Mouse (Mus musculus) ES-Bruce4 (cell line): ENCODE data around the gene Zfp819. TPM values are rescaled to one million over a fixed set of nuclear protein-coding genes. Genes with fewer than 3 reads are reported as not detected.
"Not testable (repeated sequence)": the region's sequence is repeated elsewhere in the genome, so short reads cannot be mapped to it uniquely, and the experiment has no call there.

ENCODE experiments used
- H3K27ac ChIP-seq: 2 replicates; pipeline ENCODE4 v1.5.1; 2012; ENCODE audit warnings: low read length, inconsistent platforms; ENCODE audit not compliant: insufficient read depth
- H3K27me3 ChIP-seq: 2 replicates; pipeline ENCODE4 v1.6.1; 2012; ENCODE audit warnings: mild to moderate bottlenecking, low read length, inconsistent platforms; ENCODE audit not compliant: control insufficient read depth, poor library complexity, insufficient read depth, severe bottlenecking
- H3K36me3 ChIP-seq: 2 replicates; pipeline ENCODE4 v1.6.1; 2012; ENCODE audit warnings: inconsistent platforms, mild to moderate bottlenecking, low read length, moderate library complexity; ENCODE audit not compliant: control insufficient read depth, poor library complexity, insufficient read depth, severe bottlenecking
- H3K4me1 ChIP-seq: one replicate; pipeline ENCODE4 v1.8.1; 2011; ENCODE audit warnings: low read length; ENCODE audit not compliant: control insufficient read depth, insufficient read depth
- H3K4me3 ChIP-seq: 2 replicates; pipeline ENCODE4 v1.5.1; 2011; ENCODE audit warnings: low read depth, mild to moderate bottlenecking, low read length
- H3K9ac ChIP-seq: 2 replicates; pipeline ENCODE4 v1.6.1; 2012; ENCODE audit warnings: low read depth, mild to moderate bottlenecking, inconsistent platforms; ENCODE audit not compliant: poor library complexity, severe bottlenecking
- H3K9me3 ChIP-seq: replicated peaks from 2 replicates; pipeline ENCODE4 v1.6.1; 2012; ENCODE audit warnings: mild to moderate bottlenecking, low read length, inconsistent platforms; ENCODE audit not compliant: control insufficient read depth, poor library complexity, insufficient read depth, severe bottlenecking
- CTCF ChIP-seq: IDR thresholded peaks from one replicate; pipeline ENCODE4 v1.8.1; 2011; ENCODE audit warnings: low read depth, low read length
- EP300 ChIP-seq: IDR thresholded peaks from 2 replicates; pipeline ENCODE4 v1.6.1; 2011; ENCODE audit warnings: low read depth, low read length; ENCODE audit not compliant: insufficient read depth
- POLR2A ChIP-seq: IDR thresholded peaks from one replicate; pipeline ENCODE4 v1.8.1; 2011; ENCODE audit warnings: low read length; ENCODE audit not compliant: insufficient read depth
- polyA plus RNA-seq: library from polyadenylated mRNA; stranded (reverse); fragments of >200 nt; gene quantifications from 2 replicates; pipeline ENCODE4 v1.2.4, GENCODE M21; 2011; ENCODE audit warnings: low read depth; ENCODE audit not compliant: missing spikeins, insufficient read depth, insufficient read length

The Zfp819 gene
- polyA plus RNA-seq, 1 experiment: 3.4 TPM

- no peak overlapping the region for H3K4me3 ChIP-seq
- TF ChIP-seq CTCF (no peak), EP300 (no peak), POLR2A (no peak)
- no peaks in the 10 kb centered on the region for H3K4me1 ChIP-seq
- no peaks in the 10 kb centered on the region for H3K27me3 ChIP-seq
- H3K9me3 ChIP-seq: no peaks in the 10 kb centered on the region
- no peak overlapping the region for H3K9ac ChIP-seq
- H3K27ac ChIP-seq: no peak overlapping the region
- no peaks in the 10 kb centered on the region for H3K36me3 ChIP-seq
These were observed 47.5 kb downstream of the Zfp819 start for GRCm38 (mm10) chr7:43654519-43654918.

DNA sequence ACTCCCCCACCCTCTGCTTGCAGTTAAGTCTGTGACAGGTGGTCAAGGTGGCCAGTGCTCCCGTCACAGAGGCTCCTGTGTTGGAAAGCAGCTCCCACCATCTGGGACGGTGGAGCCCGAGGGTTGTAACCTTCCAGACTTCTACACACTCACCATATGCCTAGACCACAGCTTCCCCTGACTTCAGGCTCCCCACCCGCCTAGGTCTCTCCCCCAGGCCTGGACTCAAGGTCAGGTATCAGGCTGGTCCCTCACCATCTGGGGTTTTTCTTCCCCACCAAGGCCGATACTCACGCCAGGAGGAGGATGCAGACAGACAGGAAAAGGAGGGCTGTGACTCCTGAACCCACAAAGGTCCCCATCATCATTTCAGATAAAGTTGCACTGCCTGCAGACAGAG, 49.3 kb downstream of the Zfp819 start:
- Histone ChIP-seq H3K4me1 (no peaks in the 10 kb centered on the region), H3K36me3 (no peaks in the 10 kb centered on the region), H3K27me3 (no peaks in the 10 kb centered on the region), H3K9ac (no peak overlapping the region), H3K27ac (no peak overlapping the region), H3K9me3 (no peaks in the 10 kb centered on the region), H3K4me3 (no peak overlapping the region)
- TF ChIP-seq POLR2A (no peak), CTCF (no peak)

DNA sequence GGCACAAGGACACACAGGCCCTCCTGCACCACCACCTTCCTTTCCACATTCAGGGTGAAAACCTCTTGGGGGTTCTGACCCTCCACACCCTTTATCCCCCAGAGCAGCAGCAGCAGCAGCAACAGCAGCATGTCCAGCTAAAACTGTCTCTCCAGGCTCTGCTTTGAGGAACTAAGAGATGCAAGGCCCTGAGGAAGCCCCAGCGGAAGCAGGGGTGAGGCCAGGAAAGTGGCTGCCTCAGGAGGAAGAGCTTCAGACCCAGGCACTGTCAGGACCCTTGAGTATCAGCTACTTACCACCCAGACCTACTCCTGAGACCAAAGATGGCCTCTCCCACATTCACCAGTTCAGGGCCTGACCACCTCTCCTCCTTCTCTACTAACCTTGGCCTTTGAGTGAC, 53.0 kb downstream of the Zfp819 start, which contains the start of gene Siglece:
TSS of gene Siglece (minus strand) at position 160 of the 400 bp plus-strand sequence.
- no peak within 1 kb of the TSS for H3K9ac ChIP-seq
- no peak within 1 kb of the TSS for H3K4me3 ChIP-seq
- no peaks in the 10 kb centered on the region for H3K4me1 ChIP-seq
- TF ChIP-seq CTCF (no peak), EP300 (no peak), POLR2A (no peak)
- H3K36me3 ChIP-seq: no peaks in the 10 kb centered on the region
- no peak within 1 kb of the TSS for H3K27ac ChIP-seq
- H3K27me3 ChIP-seq: no peaks in the 10 kb centered on the region
- H3K9me3 ChIP-seq: no peaks in the 10 kb centered on the region

GRCm38 (mm10) chr7:43662804-43663203, 55.8 kb downstream of the Zfp819 start:
- Histone ChIP-seq H3K27ac (no peak overlapping the region), H3K9me3 (no peaks in the 10 kb centered on the region), H3K9ac (no peak overlapping the region), H3K4me3 (no peak overlapping the region), H3K27me3 (no peaks in the 10 kb centered on the region), H3K4me1 (no peaks in the 10 kb centered on the region), H3K36me3 (no peaks in the 10 kb centered on the region)
- no peak for TF ChIP-seq EP300
- no peak for TF ChIP-seq POLR2A
- TF ChIP-seq CTCF: no peak

GRCm38 (mm10) chr7:43667221-43667620, 60.3 kb downstream of the Zfp819 start:
- not testable (repeated sequence) for H3K36me3 ChIP-seq, H3K9ac ChIP-seq, H3K27me3 ChIP-seq, H3K27ac ChIP-seq, H3K9me3 ChIP-seq, H3K4me1 ChIP-seq, H3K4me3 ChIP-seq

Other genes with a start within 250 kb of the Zfp819 start
- 0.24 TPM in 1 of 2 replicates, not detected in the other for gene Siglecg, start 199.0 kb upstream of the Zfp819 start, polyA plus RNA-seq
- 0.27 and 0.41 TPM in 2 replicates for gene Lim2, start 179.5 kb upstream of the Zfp819 start, polyA plus RNA-seq
- not detected in 2 replicates for gene Nkg7, start 170.1 kb upstream of the Zfp819 start, polyA plus RNA-seq
- gene Cldnd2, start 166.4 kb upstream of the Zfp819 start, polyA plus RNA-seq: not detected in 2 replicates
- gene Etfb, start 163.1 kb upstream of the Zfp819 start, polyA plus RNA-seq: 63.3 and 68.3 TPM in 2 replicates
- not detected in 2 replicates for gene Gm45233, start 163.0 kb upstream of the Zfp819 start, polyA plus RNA-seq
- gene Vsig10l, start 144.0 kb upstream of the Zfp819 start, polyA plus RNA-seq: 1.9 and 2.8 TPM in 2 replicates
- gene Iglon5, start 117.1 kb upstream of the Zfp819 start, polyA plus RNA-seq: 4.6 and 5.0 TPM in 2 replicates
- not detected in 2 replicates for gene 4931406B18Rik, start 101.2 kb upstream of the Zfp819 start, polyA plus RNA-seq
- 0.12 TPM in 1 of 2 replicates, not detected in the other for gene Cd33, start 62.7 kb upstream of the Zfp819 start, polyA plus RNA-seq
- 1.7 and 2.2 TPM in 2 replicates for gene Zfp658, start 44.9 kb upstream of the Zfp819 start, polyA plus RNA-seq
- gene Zfp719, start 27.6 kb upstream of the Zfp819 start, polyA plus RNA-seq: 6.9 and 9.4 TPM in 2 replicates
- not detected in 2 replicates for gene Ceacam18, start 27.5 kb downstream of the Zfp819 start, polyA plus RNA-seq
- 0.64 TPM in 1 of 2 replicates, not detected in the other for gene Siglece, start 53.0 kb downstream of the Zfp819 start, polyA plus RNA-seq
- gene Ctu1, start 64.8 kb downstream of the Zfp819 start, polyA plus RNA-seq: 6.2 and 7.6 TPM in 2 replicates
- gene Klk14, start 83.2 kb downstream of the Zfp819 start, polyA plus RNA-seq: not detected in 2 replicates
- 1.8 TPM in 1 of 2 replicates, not detected in the other for gene Klk13, start 105.4 kb downstream of the Zfp819 start, polyA plus RNA-seq
- not detected in 2 replicates for gene Klk12, start 161.7 kb downstream of the Zfp819 start, polyA plus RNA-seq
- not detected in 2 replicates for gene Klk11, start 167.4 kb downstream of the Zfp819 start, polyA plus RNA-seq
- gene Klk10, start 173.9 kb downstream of the Zfp819 start, polyA plus RNA-seq: 1.2 and 2.1 TPM in 2 replicates
- not detected in 2 replicates for gene Klk9, start 184.7 kb downstream of the Zfp819 start, polyA plus RNA-seq
- gene Klk8, start 190.4 kb downstream of the Zfp819 start, polyA plus RNA-seq: 12.7 and 15.5 TPM in 2 replicates
- 0.70 and 0.84 TPM in 2 replicates for gene Klk7, start 204.1 kb downstream of the Zfp819 start, polyA plus RNA-seq
- not detected in 2 replicates for gene Klk6, start 217.3 kb downstream of the Zfp819 start, polyA plus RNA-seq
- not detected in 2 replicates for gene Klk5, start 234.8 kb downstream of the Zfp819 start, polyA plus RNA-seq